Mouse (Mus musculus) lung, embryonic 16.5 days (tissue): ENCODE data around the gene Gm8909. TPM values are rescaled to one million over a fixed set of nuclear protein-coding genes. Genes with fewer than 3 reads are reported as not detected.
"Not testable (repeated sequence)": the region's sequence is repeated elsewhere in the genome, so short reads cannot be mapped to it uniquely, and the experiment has no call there.

ENCODE experiments used
- ATAC-seq: fragments of 200-750 bp; cut with Nextera tagmentation; 2 replicates; pipeline ENCODE4 v1.8.0; 2017; ENCODE audit warnings: low read depth, mild to moderate bottlenecking, moderate library complexity
- H3K27ac ChIP-seq: fragments of 300-500 bp; sonication (generic); 2 replicates; pipeline ENCODE4 v1.5.1; 2014; ENCODE audit warnings: mild to moderate bottlenecking, control low read depth, low read length
- H3K27me3 ChIP-seq: fragments of 300-500 bp; sonication (generic); 2 replicates; pipeline ENCODE4 v1.6.1; 2014; ENCODE audit warnings: low read depth, low read length, mixed read lengths; ENCODE audit not compliant: control insufficient read depth, insufficient read depth
- H3K36me3 ChIP-seq: fragments of 300-500 bp; sonication (generic); 2 replicates; pipeline ENCODE4 v1.6.1; 2014; ENCODE audit warnings: low read length; ENCODE audit not compliant: control insufficient read depth, insufficient read depth
- H3K4me1 ChIP-seq: fragments of 300-500 bp; sonication (generic); replicated peaks from 2 replicates; pipeline ENCODE4 v1.6.1; 2014; ENCODE audit warnings: low read length, mixed read lengths; ENCODE audit not compliant: control insufficient read depth, insufficient read depth
- H3K4me2 ChIP-seq: fragments of 300-500 bp; sonication (generic); 2 replicates; pipeline ENCODE4 v1.6.1; 2014; ENCODE audit warnings: low read depth, low read length, control low read depth
- H3K4me3 ChIP-seq: fragments of 300-500 bp; sonication (generic); 2 replicates; pipeline ENCODE4 v1.5.1; 2014; ENCODE audit warnings: mild to moderate bottlenecking, low read length, control low read depth
- H3K9ac ChIP-seq: fragments of 300-500 bp; sonication (generic); 2 replicates; pipeline ENCODE4 v1.6.1; 2014; ENCODE audit warnings: low read length, control low read depth
- H3K9me3 ChIP-seq: fragments of 300-500 bp; sonication (generic); 2 replicates; pipeline ENCODE4 v1.6.1; 2016; ENCODE audit warnings: low read length; ENCODE audit not compliant: control insufficient read depth
- WGBS: fragments of 180-500 bp; shearing (Covaris S2); extraction: QIAGEN DNeasy Blood & Tissue Kit; methylation state at CpG from one replicate; pipeline ENCODE4 v1.1.7; 2014; 5-methylcytosine and 5-hydroxymethylcytosine counted together
- polyA plus RNA-seq: library from polyadenylated mRNA; unstranded; fragments of >200 nt; fragmentation: Nextera tagmentation; extraction: Ambion mirVana; gene quantifications from 2 replicates; pipeline ENCODE4 v1.2.1, GENCODE M21; 2015

Gm8909 gene
- polyA plus RNA-seq, 1 experiment from 2014 or later, result 27.5 TPM

DNA sequence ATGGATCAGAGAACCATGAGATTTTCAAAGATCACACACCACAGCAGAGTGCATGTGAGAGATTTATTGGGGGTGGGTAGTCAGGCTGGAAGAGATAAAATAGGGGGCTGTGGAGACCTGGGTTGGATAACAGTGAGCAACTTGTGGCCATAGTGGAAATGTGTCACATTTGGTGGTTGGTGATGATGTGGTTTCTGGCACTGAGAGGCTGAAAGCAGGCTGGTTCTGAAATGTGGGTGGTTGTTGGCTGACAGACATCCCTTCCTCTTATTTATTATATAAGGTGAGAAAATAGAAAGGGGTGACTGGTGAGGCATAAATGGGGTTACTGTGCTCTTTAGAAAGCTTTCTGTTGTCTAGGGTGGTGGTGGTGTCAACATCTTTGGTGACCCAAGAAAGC is 1.4 kb upstream of the Gm8909 start:
- H3K4me2 ChIP-seq, result peak overlapping the region; percentile 17; the same call in 1 of the 2 replicates
- peaks cover 22% of the 10 kb centered on the region for H3K27me3 ChIP-seq
- H3K9me3 ChIP-seq, result no peaks in the 10 kb centered on the region
- no peak overlapping the region for H3K4me3 ChIP-seq
- peak overlapping the region; percentile 66 for H3K27ac ChIP-seq
- H3K36me3 ChIP-seq, result no peaks in the 10 kb centered on the region
- no peaks in the 10 kb centered on the region for H3K4me1 ChIP-seq
- no peak for ATAC-seq
- no peak overlapping the region for H3K9ac ChIP-seq

GRCm38 (mm10) chr17:36169094-36169493 is 757 bp upstream of the Gm8909 start:
- WGBS, result no CpG with 5 or more reads among the region's 1 CpGs
- Histone ChIP-seq H3K27me3 (peaks cover 22% of the 10 kb centered on the region), H3K27ac (peak overlapping the region; percentile 66; the same call in 1 of the 2 replicates)
- H3K9me3 ChIP-seq, H3K4me2 ChIP-seq, H3K4me3 ChIP-seq, H3K36me3 ChIP-seq, H3K9ac ChIP-seq, H3K4me1 ChIP-seq: not testable (repeated sequence)
- peak; percentile 42; the same call in 1 of the 2 replicates for ATAC-seq

DNA sequence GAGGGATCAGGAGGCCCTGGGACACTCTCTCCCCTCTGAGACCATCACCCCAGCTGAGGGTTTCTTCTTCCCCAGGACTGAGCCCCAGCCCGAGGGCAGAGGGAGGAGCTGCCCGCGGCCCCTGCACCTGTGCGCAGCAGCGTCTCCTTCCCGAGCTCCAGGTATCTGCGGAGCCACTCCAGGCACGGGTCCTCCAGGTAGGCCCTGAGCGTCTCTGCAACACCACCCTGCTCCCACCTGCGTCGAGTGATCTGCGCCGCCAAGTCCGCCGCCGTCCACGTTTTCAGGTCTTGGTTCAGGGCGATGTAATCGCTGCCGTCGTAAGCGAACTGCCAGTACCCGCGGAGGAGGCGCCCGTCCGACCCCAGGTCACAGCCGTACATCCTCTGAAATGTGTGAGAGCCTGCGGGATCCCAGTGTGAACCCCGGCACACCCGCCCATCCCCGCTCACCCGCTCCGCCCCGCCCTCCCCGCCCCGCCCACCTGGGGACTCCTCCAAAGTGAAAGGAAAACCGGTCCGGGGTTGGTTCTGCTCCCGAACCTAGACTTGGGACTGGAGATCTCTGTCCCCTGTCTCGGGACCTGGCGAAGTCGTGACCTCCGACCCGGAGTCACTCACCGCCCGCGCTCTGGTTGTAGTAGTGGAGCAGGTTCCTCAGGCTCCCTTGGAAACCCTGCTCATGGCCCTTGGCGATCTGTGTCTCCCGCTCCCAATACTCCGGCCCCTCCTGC is 865 bp downstream of the Gm8909 start:
- Histone ChIP-seq H3K27me3 (peaks cover 22% of the 10 kb centered on the region), H3K27ac (peak overlapping the region; percentile 57), H3K4me2 (peak overlapping the region; percentile 57), H3K36me3 (no peaks in the 10 kb centered on the region), H3K4me1 (no peaks in the 10 kb centered on the region), H3K9ac (peak overlapping the region; percentile 71), H3K9me3 (no peaks in the 10 kb centered on the region), H3K4me3 (peak overlapping the region; percentile 59)
- peak; percentile 66 for ATAC-seq
- 1% methylated on average over 51 of the region's 51 CpGs for WGBS

DNA sequence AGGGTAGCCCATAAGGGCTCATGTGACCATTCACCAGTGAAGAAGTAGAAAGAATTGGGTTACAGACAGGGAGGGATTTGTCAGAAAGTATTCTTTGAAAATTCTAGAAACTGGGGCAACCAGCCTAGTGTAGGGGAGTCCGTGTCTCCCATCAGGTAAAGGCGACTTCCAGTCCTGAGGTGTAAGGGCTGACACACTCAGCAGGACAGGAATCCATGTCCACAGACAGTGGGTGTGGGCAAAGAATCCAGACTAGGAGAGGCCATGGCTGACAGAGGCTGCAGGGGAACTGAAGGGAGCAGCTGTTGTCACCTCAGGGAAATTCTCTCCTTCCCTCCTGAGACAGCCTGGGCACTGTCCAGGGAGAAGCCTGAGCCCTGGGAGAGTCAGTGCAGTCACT is 1.4 kb downstream of the Gm8909 start:
- 4% methylated on average over 2 of the region's 2 CpGs for WGBS
- not testable (repeated sequence) for H3K36me3 ChIP-seq, ATAC-seq, H3K9me3 ChIP-seq, H3K4me1 ChIP-seq
- Histone ChIP-seq H3K4me3 (peak overlapping the region; percentile 59), H3K4me2 (peak overlapping the region; percentile 57), H3K27ac (0 out of 2 replicates have a peak overlapping the region, but pooled peaks have one; percentile 10), H3K27me3 (peaks cover 24% of the 10 kb centered on the region), H3K9ac (peak overlapping the region; percentile 28; the same call in 1 of the 2 replicates)

DNA sequence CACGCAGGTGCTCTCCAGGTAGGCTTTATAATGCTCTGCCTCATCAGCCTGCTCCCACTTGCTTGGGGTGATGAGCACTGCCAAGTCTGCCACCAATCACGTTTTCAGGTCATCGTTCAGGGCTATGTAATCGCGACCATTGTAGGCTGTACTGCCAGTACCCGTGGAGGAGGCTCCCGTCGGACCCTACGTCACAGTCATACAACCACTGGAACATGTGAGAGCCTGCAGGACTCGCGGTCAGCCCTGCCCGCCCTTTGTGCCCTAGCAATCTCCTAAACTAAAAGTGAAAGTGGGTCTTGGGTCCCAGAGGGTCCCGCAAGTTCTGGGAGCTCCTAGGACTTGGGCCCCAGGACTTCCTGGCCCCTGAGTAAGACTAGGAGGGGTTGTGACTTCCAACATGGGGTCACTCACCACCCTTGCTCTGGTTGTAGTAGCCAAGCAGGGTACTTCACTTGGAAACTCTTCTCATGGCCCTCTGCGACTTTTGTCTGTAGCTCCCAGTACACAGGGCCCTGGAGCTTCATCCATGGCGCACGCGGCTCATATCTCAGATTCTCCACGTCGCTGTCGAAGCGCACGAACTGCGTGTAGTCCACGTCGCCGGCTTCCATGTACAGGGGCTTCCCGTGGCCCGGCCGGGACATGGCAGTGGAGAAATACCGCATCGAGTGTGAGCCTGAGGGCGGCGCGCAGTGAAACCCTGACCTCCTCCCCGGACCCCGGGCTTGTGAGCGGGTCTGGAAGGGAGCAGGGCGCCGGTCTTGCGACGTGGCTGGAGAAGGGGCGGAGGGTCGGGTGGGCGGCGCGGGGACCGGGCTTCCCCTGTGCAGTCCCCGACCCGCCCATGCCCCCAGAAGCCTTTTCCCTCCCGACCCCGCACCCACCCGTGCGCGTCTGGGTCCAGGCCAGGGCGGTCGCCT is 6.9 kb downstream of the Gm8909 start:
- Histone ChIP-seq H3K9ac (peak overlapping the region; percentile 68), H3K27me3 (peaks cover 23% of the 10 kb centered on the region), H3K4me3 (peak overlapping the region; percentile 45), H3K36me3 (no peaks in the 10 kb centered on the region), H3K4me1 (peaks cover 3% of the 10 kb centered on the region; the same call in 1 of the 2 replicates), H3K9me3 (no peaks in the 10 kb centered on the region), H3K27ac (peak overlapping the region; percentile 77), H3K4me2 (peak overlapping the region; percentile 57)
- peak; percentile 72 for ATAC-seq
- WGBS, result 2% methylated on average over 56 of the region's 56 CpGs

GRCm38 (mm10) chr17:36158264-36158663 is 10.1 kb downstream of the Gm8909 start:
- ATAC-seq, H3K36me3 ChIP-seq, H3K4me1 ChIP-seq, H3K9me3 ChIP-seq, H3K27ac ChIP-seq: not testable (repeated sequence)
- peak overlapping the region; percentile 45 for H3K4me3 ChIP-seq
- H3K27me3 ChIP-seq, result peaks cover 18% of the 10 kb centered on the region
- H3K9ac ChIP-seq, result peak overlapping the region; percentile 16; the same call in 1 of the 2 replicates
- peak overlapping the region; percentile 56 for H3K4me2 ChIP-seq
- WGBS, result 11% methylated on average over 11 of the region's 11 CpGs

GRCm38 (mm10) chr17:36157782-36158181 is 10.6 kb downstream of the Gm8909 start:
- under 1% methylated on average over 36 of the region's 36 CpGs for WGBS
- Histone ChIP-seq H3K4me2 (peak overlapping the region; percentile 56), H3K4me3 (peak overlapping the region; percentile 45), H3K27me3 (peaks cover 18% of the 10 kb centered on the region), H3K9ac (peak overlapping the region; percentile 16), H3K27ac (0 out of 2 replicates have a peak overlapping the region, but pooled peaks have one; percentile 1)
- H3K9me3 ChIP-seq, H3K4me1 ChIP-seq, ATAC-seq, H3K36me3 ChIP-seq: not testable (repeated sequence)

DNA sequence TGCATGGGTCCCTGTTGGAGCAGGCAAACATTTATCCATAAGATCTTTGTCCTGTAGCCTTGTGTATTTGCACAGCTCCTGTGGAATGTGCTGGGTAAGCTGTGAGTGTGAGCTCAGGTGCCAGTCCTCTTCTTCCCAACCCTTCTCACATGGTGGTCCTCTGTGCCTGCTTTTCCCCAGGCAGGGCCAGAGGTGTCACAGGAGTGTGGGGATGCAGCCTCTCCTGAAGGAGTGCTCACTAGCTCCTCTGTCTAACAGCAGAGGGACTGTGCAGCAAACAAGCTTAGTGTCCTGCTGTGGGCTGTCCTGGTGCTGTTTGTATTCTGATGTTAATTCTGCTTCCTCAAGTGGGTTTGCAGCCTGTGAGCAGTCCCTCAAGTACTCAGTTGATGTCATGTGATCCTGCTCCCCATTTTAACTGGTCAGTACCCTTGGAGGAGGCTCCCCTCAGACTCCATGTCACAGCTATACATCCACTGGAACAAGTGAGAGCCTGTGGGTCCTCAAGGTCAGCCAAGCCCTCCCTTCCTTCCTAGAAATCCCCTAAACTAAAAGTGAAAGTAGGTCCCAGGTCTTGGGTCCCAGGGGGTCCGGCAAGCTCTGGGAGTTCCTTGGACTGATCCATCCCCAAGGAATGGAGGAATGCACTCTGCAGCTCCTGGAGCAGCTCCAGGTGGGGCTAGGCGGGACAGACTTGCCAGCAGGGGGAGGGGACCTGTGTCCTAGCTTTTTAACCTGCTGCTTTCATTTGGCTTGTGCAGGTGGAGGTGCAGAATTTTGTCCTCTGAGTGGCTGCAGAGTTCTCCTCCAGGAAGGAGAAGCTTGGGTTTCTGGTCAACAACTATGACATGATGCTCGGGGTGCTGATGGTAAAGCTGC is 13.8 kb downstream of the Gm8909 start:
- Histone ChIP-seq H3K4me2 (peak overlapping the region; percentile 56), H3K9me3 (no peaks in the 10 kb centered on the region), H3K27ac (peak overlapping the region; percentile 86), H3K9ac (peak overlapping the region; percentile 59), H3K4me1 (no peaks in the 10 kb centered on the region), H3K36me3 (no peaks in the 10 kb centered on the region), H3K27me3 (peaks cover 4% of the 10 kb centered on the region), H3K4me3 (peak overlapping the region; percentile 38)
- ATAC-seq, result peak; percentile 90
- WGBS, result 7% methylated on average over 3 of the region's 3 CpGs
